Mouse (Mus musculus) testis, adult 2 months (tissue): ENCODE results near the gene Prcd.

Experiments
- CTCF ChIP-seq: fragments of 200-500 bp; IDR thresholded peaks from 2 replicates; pipeline ENCODE4 v1.5.1; 2012; ENCODE audit warnings: low read depth, mild to moderate bottlenecking, inconsistent platforms, low read length, moderate library complexity; ENCODE audit not compliant: control insufficient read depth, insufficient read depth, insufficient replicate concordance
- POLR2A ChIP-seq: fragments of 200-500 bp; IDR thresholded peaks from 2 replicates; pipeline ENCODE4 v1.6.1; 2012; ENCODE audit warnings: low read depth, mild to moderate bottlenecking, inconsistent platforms, low read length, moderate library complexity; ENCODE audit not compliant: control insufficient read depth

DNA sequence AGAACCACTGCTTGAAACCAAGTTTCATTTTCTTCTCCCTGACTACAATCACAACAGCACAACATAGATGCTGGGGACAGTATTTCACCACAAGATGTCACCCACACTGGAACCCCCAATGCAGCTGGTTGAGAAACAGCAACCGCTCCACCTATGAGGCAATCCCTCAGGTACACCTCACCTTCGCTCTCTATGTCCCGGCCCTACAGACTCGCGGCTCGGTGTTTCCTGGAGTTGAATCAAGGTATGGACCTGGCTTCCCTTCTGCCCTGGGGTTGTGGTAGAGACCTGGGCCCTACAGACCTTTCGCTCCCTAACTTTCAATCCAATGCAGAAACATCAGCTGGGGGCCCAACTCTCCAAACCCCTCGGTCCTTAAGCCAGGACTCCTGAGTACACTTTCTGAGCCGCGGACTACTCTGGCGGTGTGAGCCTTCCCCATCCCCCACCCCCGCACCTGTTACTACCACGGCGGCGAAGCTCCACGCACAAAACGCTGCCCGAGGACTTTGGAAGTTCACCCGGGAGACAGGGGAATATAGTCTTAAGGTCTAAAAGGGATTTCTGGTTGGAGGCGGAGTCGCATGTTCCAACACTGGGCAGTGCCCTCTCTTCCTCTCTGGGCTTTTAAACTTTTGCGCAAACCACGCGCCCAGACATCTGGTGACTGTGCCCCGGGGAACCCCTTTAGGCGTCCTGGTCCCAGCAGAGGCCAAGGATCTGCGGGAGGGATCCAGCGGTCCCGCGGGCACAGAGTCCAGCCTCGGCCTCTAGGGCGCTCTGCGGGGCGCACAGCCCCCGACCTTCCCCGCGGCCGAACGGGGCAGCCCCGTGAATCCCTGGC lies 29.8 kb upstream of the Prcd start:
- no peak for TF ChIP-seq POLR2A
- TF ChIP-seq CTCF: no peak
